Mouse (Mus musculus) frontal cortex, adult 2 months (tissue): ENCODE measurements at regions not wholly inside any gene's neighbourhood (a gene's known extent, or its start where the extent isn't known, plus 50 kb on each side); places are given as distances from the start of the nearest gene placed in this dataset.
A peak's percentile ranks its signal among the peaks of the same experiment; 100 is the strongest.

Experiments used
- DNase-seq, 2 experiments: peaks; one replicate each; pipeline ENCODE4 v3.0.0; 2022; ENCODE audit warnings: low spot score in 1 of 2; ENCODE audit errors: extremely low spot score in 1 of 2

GRCm38 (mm10) chr7:82921722-82922121 is 54.6 kb downstream of the Mex3b start:
- DNase-seq, result no peak

- peak; percentile 86 to 91 for DNase-seq
Measured at GRCm38 (mm10) chr7:82923220-82924071, 56.3 kb downstream of the Mex3b start.

GRCm38 (mm10) chr7:82924092-82924491 is 57.0 kb downstream of the Mex3b start:
- DNase-seq, result no peak

- DNase-seq, result no peak
Measured at GRCm38 (mm10) chr7:82938311-82938710, 71.2 kb downstream of the Mex3b start.

- DNase-seq, result no peak
Measured at GRCm38 (mm10) chr7:82939536-82939935, 72.4 kb downstream of the Mex3b start.

GRCm38 (mm10) chr7:82943376-82943775 is 76.2 kb downstream of the Mex3b start:
- DNase-seq, result peak; percentile 21 to 22

GRCm38 (mm10) chr7:82943797-82944196 is 76.7 kb downstream of the Mex3b start:
- no peak for DNase-seq

- no peak for DNase-seq
Measured at GRCm38 (mm10) chr7:82949372-82949771, 82.2 kb downstream of the Mex3b start.

GRCm38 (mm10) chr7:82957208-82957977 is 90.3 kb downstream of the Mex3b start:
- DNase-seq, result no peak

- no peak for DNase-seq
Measured at GRCm38 (mm10) chr7:82970599-82970998, 103.5 kb downstream of the Mex3b start.

- no peak for DNase-seq
Measured at GRCm38 (mm10) chr7:82971244-82971643, 104.1 kb downstream of the Mex3b start.

- DNase-seq, result peak in 1 of 2 experiments; percentile 20
Measured at GRCm38 (mm10) chr7:82972214-82973006, 105.3 kb downstream of the Mex3b start.

GRCm38 (mm10) chr7:82990708-82991107 is 123.6 kb downstream of the Mex3b start:
- no peak for DNase-seq

GRCm38 (mm10) chr7:82993136-82993535 is 126.0 kb downstream of the Mex3b start:
- peak; percentile 67 to 82 for DNase-seq

- no peak for DNase-seq
Measured at GRCm38 (mm10) chr7:82998848-82999247, 131.7 kb downstream of the Mex3b start.

GRCm38 (mm10) chr7:83007540-83007939 is 140.4 kb downstream of the Mex3b start:
- no peak for DNase-seq

GRCm38 (mm10) chr7:83012145-83012544 is 145.0 kb downstream of the Mex3b start:
- DNase-seq, result peak in 1 of 2 experiments; percentile 14

- no peak for DNase-seq
Measured at GRCm38 (mm10) chr7:83014725-83015690, 147.9 kb downstream of the Mex3b start.

GRCm38 (mm10) chr7:83015756-83016155 is 148.6 kb downstream of the Mex3b start:
- DNase-seq, result no peak

GRCm38 (mm10) chr7:83016566-83016965 is 149.4 kb downstream of the Mex3b start:
- DNase-seq, result peak; percentile 50 to 66
